Mouse (Mus musculus): Measurements from ENCODE around the gene Onecut1. TPM values are rescaled to one million over a fixed set of nuclear protein-coding genes. Genes with fewer than 3 reads are reported as not detected.

The Onecut1 gene
- total RNA-seq, 1 experiment = 0.13 TPM

DNA sequence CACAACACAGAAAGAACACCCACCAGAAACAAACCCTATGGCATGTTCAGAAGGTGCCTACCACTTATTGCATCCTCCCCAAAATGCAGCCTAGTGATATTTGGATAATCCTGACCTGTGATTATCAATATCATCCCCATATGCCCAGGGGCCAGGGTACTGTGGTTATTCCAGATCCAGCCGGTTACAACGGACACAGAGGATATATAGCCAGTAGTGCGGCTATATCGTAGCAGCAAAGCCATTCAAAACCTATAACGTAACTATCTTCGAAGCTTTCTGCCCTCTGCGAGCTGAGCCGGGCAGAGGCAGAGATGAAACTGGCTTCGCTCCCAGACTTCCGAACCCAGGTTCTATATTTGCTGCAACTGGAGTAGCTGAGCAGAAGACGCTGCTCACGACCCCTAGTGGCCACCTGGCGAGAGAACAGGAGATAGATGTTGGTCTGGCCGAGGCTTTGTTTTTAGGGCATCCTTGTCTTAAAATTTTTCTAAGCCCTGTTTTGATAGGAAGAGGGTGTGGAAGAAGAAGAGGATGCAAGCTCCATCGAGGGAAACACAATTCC is 6.0 kb downstream of the Onecut1 start:
- H3K4me3 ChIP-seq (ENCODE audit: insufficient read depth in 1 of 2, low read depth in 1 of 2, low read length in 2 of 2, poor library complexity in 1 of 2, severe bottlenecking in 1 of 2) = peak overlapping the region in 1 of 2 experiments; percentile 7; a peak in 1 of 4 replicates
- H3K36me3 ChIP-seq (ENCODE audit: control insufficient read depth, insufficient read depth, low read length, poor library complexity, severe bottlenecking) = no peaks in the 10 kb centered on the region
- no peak overlapping the region for H3K27ac ChIP-seq (ENCODE audit: insufficient read depth, low read depth, low read length, poor library complexity, severe bottlenecking)
- TF ChIP-seq ZNF384 (IDR thresholded peaks at IDR 0.05; ENCODE audit: low read depth, low read length) (no peak), CHD2 (IDR thresholded peaks at IDR 0.05; ENCODE audit: low read depth, low read length) (no peak), ZC3H11A (IDR thresholded peaks at IDR 0.05; ENCODE audit: borderline replicate concordance, low read depth, low read length) (0 out of 2 replicates have a peak, but pooled peaks have one; percentile 13), HCFC1 (IDR thresholded peaks at IDR 0.05; ENCODE audit: borderline replicate concordance, insufficient read depth, low read length) (no peak), MAFK (IDR thresholded peaks at IDR 0.05; ENCODE audit: insufficient read depth, low read depth, low read length) (no peak)
- in situ Hi-C loops (cut with MboI; ENCODE audit: low sequenced_read_pairs in 2 of 2, unreplicated experiment in 2 of 2) = loop anchor here in 1 of 2 experiments (25.0 kb wide), 1 partner anchor 730 kb away; no protein-coding TSS in a partner anchor
- no peaks in the 10 kb centered on the region for H3K9me3 ChIP-seq (ENCODE audit: control insufficient read depth, insufficient read depth, low read depth, low read length)
- no peak overlapping the region for H3K9ac ChIP-seq (ENCODE audit: insufficient read depth, low read depth, low read length, poor library complexity, severe bottlenecking)
- DNase-seq (ENCODE audit: low read depth, low spot score) = no peak
- H3K4me1 ChIP-seq (ENCODE audit: control insufficient read depth in 2 of 2, insufficient read depth in 2 of 2, low read length in 2 of 2, poor library complexity in 1 of 2) = peaks cover 0 to 2% of the 10 kb centered on the region in 2 experiments; a peak in 1 of 4 replicates

DNA sequence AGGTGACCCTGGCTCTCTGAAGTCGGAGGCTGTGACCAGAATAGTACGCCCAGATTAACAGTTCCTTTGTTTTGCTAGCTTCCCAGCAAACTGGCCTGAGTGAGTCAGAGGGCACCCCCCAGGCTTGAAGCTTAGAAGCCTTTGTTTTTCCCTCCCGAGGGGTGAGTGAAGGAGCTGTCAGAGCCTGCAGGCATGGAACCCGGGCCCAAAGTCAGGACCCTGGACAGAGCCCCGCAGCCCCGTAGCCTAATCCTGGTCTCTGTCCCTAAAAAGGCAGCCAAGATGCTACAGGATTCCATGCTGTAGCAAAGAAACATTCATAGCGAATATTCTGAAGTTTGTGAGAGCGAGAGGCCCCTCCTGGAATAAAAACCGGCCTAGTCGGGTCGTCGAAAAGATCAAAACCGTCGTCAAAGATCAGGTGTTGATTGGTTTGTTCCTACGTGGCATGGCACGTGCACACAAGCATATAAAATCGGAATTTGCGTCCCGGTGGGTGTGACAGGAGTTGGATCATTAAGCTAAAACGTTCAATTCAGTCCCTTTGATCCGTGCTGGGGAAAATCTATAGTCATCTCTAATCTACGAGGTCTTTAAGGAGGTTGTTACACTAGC is 6.7 kb downstream of the Onecut1 start:
- Histone ChIP-seq H3K4me3 (ENCODE audit: insufficient read depth in 1 of 2, low read depth in 1 of 2, low read length in 2 of 2, poor library complexity in 1 of 2, severe bottlenecking in 1 of 2) (peak overlapping the region in 1 of 2 experiments; percentile 7; a peak in 1 of 4 replicates), H3K4me1 (ENCODE audit: control insufficient read depth in 2 of 2, insufficient read depth in 2 of 2, low read length in 2 of 2, poor library complexity in 1 of 2) (no peaks in the 10 kb centered on the region), H3K9me3 (ENCODE audit: control insufficient read depth, insufficient read depth, low read depth, low read length) (no peaks in the 10 kb centered on the region), H3K36me3 (ENCODE audit: control insufficient read depth, insufficient read depth, low read length, poor library complexity, severe bottlenecking) (no peaks in the 10 kb centered on the region), H3K27ac (ENCODE audit: insufficient read depth, low read depth, low read length, poor library complexity, severe bottlenecking) (no peak overlapping the region), H3K9ac (ENCODE audit: insufficient read depth, low read depth, low read length, poor library complexity, severe bottlenecking) (no peak overlapping the region)
- DNase-seq (ENCODE audit: low read depth, low spot score) = no peak
- in situ Hi-C loops (cut with MboI; ENCODE audit: low sequenced_read_pairs in 2 of 2, unreplicated experiment in 2 of 2) = loop anchor here in 1 of 2 experiments (25.0 kb wide), 1 partner anchor 731 kb away; no protein-coding TSS in a partner anchor
- TF ChIP-seq CHD2 (IDR thresholded peaks at IDR 0.05; ENCODE audit: low read depth, low read length) = no peak
- TF ChIP-seq ZC3H11A (IDR thresholded peaks at IDR 0.05; ENCODE audit: borderline replicate concordance, low read depth, low read length) = no peak
- TF ChIP-seq ZNF384 (IDR thresholded peaks at IDR 0.05; ENCODE audit: low read depth, low read length) = no peak
- no peak for TF ChIP-seq MAFK (IDR thresholded peaks at IDR 0.05; ENCODE audit: insufficient read depth, low read depth, low read length)
- TF ChIP-seq HCFC1 (IDR thresholded peaks at IDR 0.05; ENCODE audit: borderline replicate concordance, insufficient read depth, low read length) = no peak

- no peak overlapping the region for H3K4me3 ChIP-seq (ENCODE audit: insufficient read depth in 1 of 2, low read depth in 1 of 2, low read length in 2 of 2, poor library complexity in 1 of 2, severe bottlenecking in 1 of 2)
Observed at GRCm38 (mm10) chr9:74870960-74871688, 9.4 kb downstream of the Onecut1 start.

GRCm38 (mm10) chr9:74876328-74876727 is 14.6 kb downstream of the Onecut1 start:
- DNase-seq (ENCODE audit: low read depth, low spot score) = no peak
- no peaks in the 10 kb centered on the region for H3K36me3 ChIP-seq (ENCODE audit: control insufficient read depth, insufficient read depth, low read length, poor library complexity, severe bottlenecking)
- in situ Hi-C loops (cut with MboI; ENCODE audit: low sequenced_read_pairs in 2 of 2, unreplicated experiment in 2 of 2) = no loop called here
- no peak overlapping the region for H3K4me3 ChIP-seq (ENCODE audit: insufficient read depth in 1 of 2, low read depth in 1 of 2, low read length in 2 of 2, poor library complexity in 1 of 2, severe bottlenecking in 1 of 2)
- no peaks in the 10 kb centered on the region for H3K4me1 ChIP-seq (ENCODE audit: control insufficient read depth in 2 of 2, insufficient read depth in 2 of 2, low read length in 2 of 2, poor library complexity in 1 of 2)
- H3K9me3 ChIP-seq (ENCODE audit: control insufficient read depth, insufficient read depth, low read depth, low read length) = no peaks in the 10 kb centered on the region
- H3K9ac ChIP-seq (ENCODE audit: insufficient read depth, low read depth, low read length, poor library complexity, severe bottlenecking) = no peak overlapping the region
- H3K27ac ChIP-seq (ENCODE audit: insufficient read depth, low read depth, low read length, poor library complexity, severe bottlenecking) = no peak overlapping the region
- TF ChIP-seq ZC3H11A (IDR thresholded peaks at IDR 0.05; ENCODE audit: borderline replicate concordance, low read depth, low read length) (no peak), MAFK (IDR thresholded peaks at IDR 0.05; ENCODE audit: insufficient read depth, low read depth, low read length) (no peak), HCFC1 (IDR thresholded peaks at IDR 0.05; ENCODE audit: borderline replicate concordance, insufficient read depth, low read length) (no peak), ZNF384 (IDR thresholded peaks at IDR 0.05; ENCODE audit: low read depth, low read length) (no peak), CHD2 (IDR thresholded peaks at IDR 0.05; ENCODE audit: low read depth, low read length) (no peak)

More at GRCm38 (mm10) chr9:74870960-74871688, 9.4 kb downstream of the Onecut1 start:
- H3K9ac ChIP-seq (ENCODE audit: insufficient read depth, low read depth, low read length, poor library complexity, severe bottlenecking) = no peak overlapping the region
- in situ Hi-C loops (cut with MboI; ENCODE audit: low sequenced_read_pairs in 2 of 2, unreplicated experiment in 2 of 2) = loop anchor here in 1 of 2 experiments (25.0 kb wide), 1 partner anchor 734 kb away; no protein-coding TSS in a partner anchor
- no peak for DNase-seq (ENCODE audit: low read depth, low spot score)
- no peak overlapping the region for H3K27ac ChIP-seq (ENCODE audit: insufficient read depth, low read depth, low read length, poor library complexity, severe bottlenecking)
- no peak for TF ChIP-seq HCFC1 (IDR thresholded peaks at IDR 0.05; ENCODE audit: borderline replicate concordance, insufficient read depth, low read length)
- TF ChIP-seq ZC3H11A (IDR thresholded peaks at IDR 0.05; ENCODE audit: borderline replicate concordance, low read depth, low read length) = peak; percentile 67; the same call in 1 of the 2 replicates
- H3K4me1 ChIP-seq (ENCODE audit: control insufficient read depth in 2 of 2, insufficient read depth in 2 of 2, low read length in 2 of 2, poor library complexity in 1 of 2) = no peaks in the 10 kb centered on the region
- no peaks in the 10 kb centered on the region for H3K36me3 ChIP-seq (ENCODE audit: control insufficient read depth, insufficient read depth, low read length, poor library complexity, severe bottlenecking)
- H3K9me3 ChIP-seq (ENCODE audit: control insufficient read depth, insufficient read depth, low read depth, low read length) = no peaks in the 10 kb centered on the region

Measured in ES-E14 (cell line).